Mouse (Mus musculus) kidney, postnatal 4 days (tissue): Measurements from ENCODE around the gene Abhd2.

Experiments
- DNase-seq, 2 experiments: peaks; one replicate each; pipeline ENCODE4 v3.0.0; 2021; ENCODE audit warnings: mixed read lengths in 2 of 2

The Abhd2 gene

GRCm38 (mm10) chr7:79294449-79294980, 21.5 kb downstream of the Abhd2 start:
- no peak for DNase-seq

DNA sequence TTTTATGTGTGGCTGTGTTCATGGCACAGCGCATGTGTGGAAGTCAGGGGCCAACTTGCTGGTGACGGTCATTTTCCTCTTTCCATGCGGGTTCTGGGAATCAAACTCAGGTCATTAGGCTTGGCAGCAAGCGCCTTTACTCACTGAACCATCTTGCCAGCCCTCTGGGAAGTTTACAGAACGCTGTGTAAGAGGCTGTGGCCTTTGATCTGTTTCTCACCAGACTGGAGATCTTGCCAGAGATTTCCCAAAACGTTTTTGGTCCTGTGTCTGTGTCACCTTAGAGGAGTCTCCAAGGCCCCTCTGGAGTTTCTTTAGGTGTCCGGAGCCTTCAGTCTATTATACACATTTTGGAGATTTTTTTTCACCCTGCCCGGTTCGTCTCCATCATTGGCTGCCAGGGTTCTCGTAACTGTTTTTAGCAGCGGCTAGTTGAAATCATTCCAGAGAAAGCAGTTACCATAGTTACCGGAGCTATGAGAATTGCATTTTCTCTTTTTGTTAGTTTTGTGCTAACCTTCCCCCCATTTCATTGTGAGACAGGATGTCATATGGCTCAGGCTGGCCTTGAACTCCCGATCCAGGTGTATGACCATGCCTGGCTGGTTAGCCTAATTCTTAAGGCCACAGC, 22.3 kb downstream of the Abhd2 start:
- no peak for DNase-seq

DNA sequence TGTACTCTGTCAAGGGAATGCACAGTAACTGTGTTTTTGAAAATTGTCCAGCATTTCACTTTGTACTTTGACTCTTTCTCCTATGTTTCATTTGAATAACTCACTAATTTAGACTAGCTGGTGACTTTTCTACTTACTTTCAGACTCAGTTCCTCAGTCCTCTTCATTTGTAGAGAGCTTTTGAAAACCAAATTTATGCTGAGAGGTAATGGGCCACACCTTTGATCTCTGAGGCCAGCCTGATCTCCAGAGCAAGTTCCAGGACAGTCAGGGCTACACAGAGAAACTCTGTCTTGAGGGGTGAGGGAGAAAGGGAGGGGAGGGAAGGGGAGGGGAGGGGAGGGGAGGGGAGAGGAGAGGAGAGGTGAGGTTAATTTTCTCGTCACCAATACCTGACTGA, 25.7 kb downstream of the Abhd2 start:
- no peak for DNase-seq

DNA sequence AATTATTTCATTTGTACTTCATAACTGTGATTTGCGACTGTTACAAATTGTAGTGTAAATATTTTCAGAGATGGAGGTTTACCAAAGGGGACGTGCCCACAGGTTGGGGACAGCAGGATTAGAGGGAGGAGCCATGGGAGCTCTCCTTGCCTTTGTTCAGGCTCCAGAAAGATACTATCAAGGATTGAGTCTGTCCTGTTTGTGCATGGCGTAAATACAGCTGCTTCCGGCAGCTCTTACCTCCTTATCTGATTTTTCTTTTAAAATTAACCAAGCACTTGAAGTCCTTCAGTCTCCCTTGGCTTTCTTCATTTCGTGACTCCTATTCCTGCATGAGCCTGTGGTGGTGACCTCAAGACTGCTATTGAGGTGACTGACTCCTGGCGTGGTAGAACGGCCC, 26.5 kb downstream of the Abhd2 start:
- DNase-seq, result no peak

DNA sequence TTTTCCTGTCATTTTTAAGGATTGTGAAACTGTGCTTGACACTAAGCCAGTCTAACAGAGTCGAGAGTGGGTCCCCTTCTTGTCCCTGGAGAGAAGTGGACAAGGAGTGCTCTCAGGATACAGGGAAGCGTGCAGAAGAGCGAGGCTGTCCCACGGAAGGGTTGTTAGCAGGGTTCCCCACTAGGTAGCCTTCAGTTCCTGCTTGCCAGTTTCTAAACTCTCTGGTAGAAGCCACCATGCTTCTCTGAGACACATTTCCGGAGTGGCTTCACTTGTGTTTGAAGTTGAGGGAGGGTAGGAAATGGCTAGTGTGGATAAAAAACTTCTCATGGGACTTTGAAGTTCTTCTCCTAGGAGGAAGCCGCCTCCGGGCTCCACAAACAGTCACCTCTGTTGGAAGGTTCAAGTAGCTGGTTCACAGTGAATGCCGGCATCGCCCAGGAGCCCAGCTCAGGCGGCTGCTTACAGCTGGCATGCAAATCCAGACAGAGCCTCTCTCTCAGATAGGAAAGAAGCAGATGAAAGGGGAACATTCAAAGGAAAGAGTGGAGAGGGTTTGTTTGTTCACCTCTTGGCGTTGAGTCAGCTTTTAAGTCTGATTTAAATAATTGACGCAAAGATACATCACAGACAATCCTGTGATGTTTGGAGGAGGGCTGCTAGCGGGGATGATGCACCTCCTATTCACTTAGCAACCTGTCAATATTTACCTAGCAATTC, 27.6 kb downstream of the Abhd2 start:
- peak in 1 of 2 experiments; percentile 41 for DNase-seq

- DNase-seq, result no peak
These were observed 29.1 kb downstream of the Abhd2 start for GRCm38 (mm10) chr7:79302145-79302544.

DNA sequence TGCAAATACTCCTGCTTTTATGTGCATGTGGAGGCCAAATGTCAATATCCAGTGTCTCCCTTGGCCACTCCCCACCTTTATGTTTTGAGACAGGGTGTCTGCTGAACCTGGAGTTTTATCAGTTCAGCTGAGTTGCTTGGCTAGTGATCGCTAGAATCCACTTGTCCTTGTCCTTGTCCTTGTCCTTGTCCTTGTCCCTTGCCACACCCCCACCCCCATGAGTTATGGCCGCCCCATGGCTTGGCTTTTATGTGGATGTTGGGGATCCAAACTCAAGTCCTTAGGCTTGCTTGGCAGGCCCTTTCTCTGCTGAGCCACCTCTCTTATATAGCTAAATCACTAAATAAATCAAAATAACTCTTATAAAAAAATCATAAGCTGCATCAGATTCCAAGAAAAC, 29.6 kb downstream of the Abhd2 start:
- no peak for DNase-seq

GRCm38 (mm10) chr7:79303183-79303761, 30.3 kb downstream of the Abhd2 start:
- DNase-seq, result no peak

GRCm38 (mm10) chr7:79308455-79309030, 35.5 kb downstream of the Abhd2 start:
- no peak for DNase-seq

GRCm38 (mm10) chr7:79309247-79310190, 36.5 kb downstream of the Abhd2 start:
- peak; percentile 64 to 76 for DNase-seq

GRCm38 (mm10) chr7:79310191-79310555, 37.2 kb downstream of the Abhd2 start:
- no peak for DNase-seq

GRCm38 (mm10) chr7:79311420-79311988, 38.5 kb downstream of the Abhd2 start:
- DNase-seq, result no peak

- DNase-seq, result no peak
These were observed 39.2 kb downstream of the Abhd2 start for GRCm38 (mm10) chr7:79312246-79312645.

- peak; percentile 47 to 62 for DNase-seq
These were observed 40.6 kb downstream of the Abhd2 start for GRCm38 (mm10) chr7:79313519-79314059.

DNA sequence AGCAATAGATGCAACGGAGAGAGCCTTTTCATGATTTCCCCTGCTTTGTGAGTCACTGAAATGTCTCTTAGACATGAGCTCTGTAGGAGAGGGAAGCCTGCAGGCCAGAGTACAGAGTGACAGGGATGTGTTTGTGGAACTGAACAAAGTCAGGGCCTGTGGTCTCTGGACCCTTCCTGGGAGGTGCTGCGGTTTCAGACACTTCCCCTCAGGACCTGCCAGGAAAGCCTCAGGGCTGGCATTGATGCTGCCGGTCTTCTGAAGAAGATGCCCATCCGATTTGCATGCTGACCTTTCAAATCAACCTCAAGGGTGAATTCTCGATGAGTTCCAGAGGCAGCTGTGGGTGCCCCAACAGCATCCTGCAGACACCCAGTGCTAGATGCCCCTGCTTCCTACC, 41.5 kb downstream of the Abhd2 start:
- DNase-seq, result no peak

DNA sequence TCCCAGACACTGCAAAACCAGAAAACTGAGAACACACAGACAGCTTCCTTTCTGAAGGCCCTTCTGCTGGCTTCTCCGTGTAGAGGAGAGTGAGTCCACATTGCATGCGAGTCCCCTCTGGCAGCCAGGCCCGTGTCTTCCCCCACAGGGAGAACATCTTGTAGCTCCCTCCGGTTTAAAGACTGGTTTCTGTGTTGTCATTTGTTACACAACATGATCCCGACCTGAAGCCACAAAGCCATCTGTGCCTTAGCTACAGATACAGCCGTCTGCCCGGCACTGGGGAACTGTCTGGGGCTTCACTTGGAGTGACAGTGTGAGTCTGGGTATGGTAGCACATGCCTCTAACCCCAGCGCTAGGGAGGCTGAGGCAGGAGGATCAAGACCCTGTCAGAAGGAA, 42.1 kb downstream of the Abhd2 start:
- DNase-seq, result no peak

DNA sequence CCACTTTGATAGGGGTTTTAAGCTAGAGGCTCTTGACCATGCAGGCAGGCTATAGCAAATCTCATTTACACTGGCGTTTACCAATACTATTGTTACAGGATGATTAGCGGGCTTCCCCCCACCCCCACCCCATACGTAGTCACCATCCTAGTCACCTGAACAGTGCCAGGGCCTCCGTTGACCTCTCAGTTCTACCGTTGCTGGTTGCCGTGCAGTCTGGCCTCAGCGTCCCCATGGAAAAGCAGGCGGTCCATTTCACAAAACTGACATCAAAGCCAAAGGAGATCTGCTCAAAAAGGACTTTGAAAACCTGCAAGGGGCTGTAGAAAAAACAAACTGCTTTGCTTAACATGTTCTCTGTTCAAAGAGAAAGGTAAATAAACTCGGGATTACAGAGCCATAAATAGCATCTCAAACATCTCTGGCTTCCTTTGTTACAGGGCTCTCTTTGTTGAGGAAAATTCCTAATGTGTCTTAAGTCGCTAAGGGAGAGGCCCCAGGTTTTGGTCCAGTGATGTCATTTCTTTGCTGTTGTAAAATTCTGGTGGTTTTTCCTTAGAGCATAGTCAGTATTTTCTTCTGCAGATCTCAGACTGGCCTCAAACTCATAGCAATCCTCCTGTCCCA, 43.2 kb downstream of the Abhd2 start:
- no peak for DNase-seq

- DNase-seq, result no peak
These were observed 44.6 kb downstream of the Abhd2 start for GRCm38 (mm10) chr7:79317576-79317975.

DNA sequence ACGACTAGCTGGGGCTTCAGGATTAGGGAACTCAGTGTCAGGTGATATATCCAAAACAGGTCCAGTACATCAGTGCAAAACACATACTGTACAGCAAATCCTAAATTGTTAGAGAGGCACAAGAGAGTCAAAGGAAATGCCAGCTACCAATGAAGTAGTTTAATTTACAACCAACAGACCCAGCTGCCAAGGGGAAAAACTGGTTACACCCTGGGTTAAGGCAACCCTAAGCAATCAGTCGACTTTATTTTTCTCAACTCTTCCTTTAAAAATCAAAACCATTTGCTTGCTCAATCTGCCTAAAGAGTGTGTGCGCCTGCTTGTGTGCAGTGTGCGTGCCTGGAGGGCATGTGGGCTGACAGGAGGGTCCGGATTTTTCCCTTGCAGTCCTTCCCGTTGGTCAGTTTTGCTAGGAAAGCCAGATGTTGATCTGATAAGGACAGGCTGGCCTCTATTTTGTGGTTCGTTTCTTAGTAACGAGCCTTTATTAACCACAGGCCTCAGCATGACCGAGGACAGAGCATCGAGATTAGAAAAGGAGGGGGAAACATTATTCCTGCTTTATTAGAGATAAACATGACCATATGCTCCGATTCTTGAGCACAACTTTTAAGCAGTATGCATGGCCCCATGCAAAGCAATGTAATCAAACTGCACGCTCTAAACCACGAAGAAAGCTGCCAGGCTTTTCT, 45.3 kb downstream of the Abhd2 start:
- no peak for DNase-seq

DNA sequence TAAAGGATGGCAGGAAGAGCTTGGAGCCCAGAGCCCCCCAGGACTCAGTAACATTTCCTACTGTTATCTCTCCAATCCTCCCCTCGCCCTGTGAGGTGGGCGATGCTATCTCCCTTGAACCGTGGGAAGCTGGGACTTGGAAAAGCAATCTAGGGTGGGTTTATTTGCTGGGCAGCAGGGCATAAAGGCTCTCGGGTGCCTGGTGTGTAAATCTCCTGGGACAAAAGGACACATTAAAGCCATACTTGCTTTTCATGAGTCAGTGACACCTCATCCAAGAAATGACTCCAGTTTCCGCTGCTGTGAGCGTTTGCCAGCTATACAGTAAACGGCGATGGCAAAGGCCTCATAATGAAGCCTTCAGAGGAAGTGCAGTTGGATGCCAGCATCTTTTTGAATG, 50.9 kb downstream of the Abhd2 start:
- no peak for DNase-seq

- no peak for DNase-seq
These were observed 55.8 kb downstream of the Abhd2 start for GRCm38 (mm10) chr7:79328769-79329168.
